Mouse (Mus musculus): ENCODE data around the gene Faf1.

- TF ChIP-seq CTCF (IDR thresholded peaks at IDR 0.05; ENCODE audit: insufficient read depth, low read length) = no peak
- no peak for TF ChIP-seq POLR2A (IDR thresholded peaks at IDR 0.05; ENCODE audit: borderline replicate concordance, extremely low read depth, low read depth, low read length)
Measured at GRCm38 (mm10) chr4:109659571-109659970, 16.8 kb upstream of the Faf1 start.

All from lung, adult 2 months (tissue).